Mouse (Mus musculus) T-helper 17 cell (primary cell): ENCODE results near the gene Magea1.

Experiments used
- in situ Hi-C, 2 experiments: fragments of 300-600 bp; cut with MboI, MseI; formaldehyde crosslinking; loops; 1 replicate in 1 of 2; 2 replicates in 1 of 2; pipeline ENCODE4 v1.15.1; 2025; ENCODE audit warnings: high pct_unique_total_duplicates in 2 of 2

The Magea1 gene

DNA sequence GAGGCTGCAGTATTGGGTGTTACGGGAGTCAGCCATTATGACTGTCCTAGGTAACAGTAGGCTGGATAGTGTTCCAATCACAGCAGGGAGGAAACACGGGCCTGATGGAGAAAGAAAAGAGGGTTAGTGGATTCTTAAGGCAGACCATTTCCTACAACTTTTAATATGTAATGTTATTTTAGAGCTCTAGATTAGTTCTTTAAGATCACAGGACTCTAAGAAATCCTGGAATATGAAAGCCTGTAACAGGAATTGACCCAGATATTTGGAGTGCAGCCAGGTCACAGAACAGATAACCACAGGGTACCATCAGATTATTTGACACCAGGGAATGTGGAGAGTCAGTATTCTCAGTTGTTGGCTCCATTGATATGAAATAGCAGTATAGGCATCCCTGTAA is at the start of gene Magea1:
Gene Magea1 (minus strand): TSS at position 101 of the 400 bp plus-strand sequence.
- in situ Hi-C loops = loop anchor here (5.0 kb wide), 1 partner anchor 57 kb away; no protein-coding TSS in a partner anchor

DNA sequence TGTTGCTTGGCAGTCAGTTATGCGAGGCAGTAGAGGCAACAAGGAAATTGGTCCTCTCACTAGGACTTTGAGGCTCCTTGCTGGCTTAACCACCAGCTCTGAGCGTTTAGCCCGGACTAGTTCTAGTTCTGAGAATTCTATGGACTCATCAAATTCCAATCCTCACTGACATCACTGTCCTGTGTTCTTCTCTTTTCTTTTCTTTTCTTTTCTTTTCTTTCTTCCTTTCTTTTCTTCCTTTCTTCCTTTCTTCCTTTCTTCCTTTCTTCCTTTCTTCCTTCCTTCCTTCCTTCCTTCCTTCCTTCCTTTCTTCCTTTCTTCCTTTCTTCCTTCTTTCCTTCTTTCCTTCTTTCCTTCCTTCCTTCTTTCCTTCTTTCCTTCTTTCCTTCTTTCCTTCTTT is 38.7 kb upstream of the Magea1 start, which contains the start of gene Cldn34b2:
Gene Cldn34b2 (minus strand): TSS at position 101 of the 400 bp plus-strand sequence.
- in situ Hi-C loops = loop anchor here in 1 of 2 experiments (5.0 to 25.0 kb wide), 2 partner anchors 184 to 241 kb away; no protein-coding TSS in a partner anchor

DNA sequence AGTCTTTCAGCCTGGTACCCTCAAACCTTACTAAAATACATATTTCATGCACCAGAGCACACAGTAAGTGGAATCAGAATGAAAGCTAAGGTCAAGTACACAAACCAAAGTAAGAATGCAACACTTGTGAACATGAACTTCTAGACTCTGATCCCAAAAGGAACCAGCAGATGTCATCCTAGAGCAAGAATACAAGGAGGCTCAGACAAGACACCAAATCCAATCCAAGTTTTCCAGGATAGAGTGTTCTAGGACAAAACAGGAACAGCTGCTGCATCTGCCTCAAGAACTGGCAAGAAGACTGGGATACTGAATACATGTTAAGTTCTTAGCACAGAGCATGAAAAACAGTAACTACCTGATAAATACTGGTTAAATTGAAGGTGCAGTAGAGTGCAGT is 8.4 kb upstream of the Magea1 start:
- in situ Hi-C loops = loop anchor here in 1 of 2 experiments (5.0 kb wide), 1 partner anchor 49 kb away; no protein-coding TSS in a partner anchor

DNA sequence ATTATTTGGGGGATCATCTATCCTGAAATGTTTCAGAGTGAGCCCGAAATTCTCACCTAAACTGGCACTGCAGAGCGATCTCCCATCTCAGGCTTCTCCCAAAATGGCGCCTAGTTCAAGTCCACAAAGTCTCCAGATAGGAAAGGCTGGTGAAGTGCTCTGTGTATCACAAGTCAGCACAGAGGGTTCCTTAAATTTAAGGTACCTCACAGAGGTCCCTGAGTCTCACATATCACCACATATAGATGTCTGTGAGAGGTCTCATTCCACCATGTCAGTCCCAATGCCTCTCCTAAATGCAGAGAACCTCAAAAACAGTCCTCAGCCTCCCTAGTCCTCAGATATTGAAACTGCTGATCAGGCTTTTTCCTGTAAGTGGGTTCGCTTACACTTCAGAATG is 4.0 kb upstream of the Magea1 start, which contains the start of gene Magea2:
Gene Magea2 (minus strand): TSS at position 101 of the 400 bp plus-strand sequence.
- in situ Hi-C loops = loop anchor here (5.0 kb wide), 1 partner anchor 61 kb away; no protein-coding TSS in a partner anchor

DNA sequence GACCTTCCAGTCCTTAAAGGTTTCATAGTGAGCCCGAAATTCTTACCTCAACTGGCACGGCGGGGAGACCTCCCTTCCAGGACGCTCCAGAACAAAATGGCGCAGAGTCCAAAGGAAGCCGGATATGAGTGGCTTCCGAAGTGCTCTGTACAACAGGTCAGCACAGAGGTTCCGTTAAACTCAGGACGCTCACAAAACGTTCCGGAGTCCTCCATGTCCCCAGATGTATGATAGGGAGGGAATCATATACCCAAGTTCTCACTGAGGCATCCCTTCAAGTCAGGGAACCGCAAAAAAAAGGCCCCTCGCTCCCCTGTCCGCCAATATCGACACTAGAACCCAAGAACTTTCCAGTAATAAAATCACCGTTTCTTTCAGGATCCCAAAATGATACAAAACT is 26.5 kb downstream of the Magea1 start, which contains the start of gene Magea5:
Gene Magea5 (minus strand): TSS at position 101 of the 400 bp plus-strand sequence.
- in situ Hi-C loops = loop anchor here in 1 of 2 experiments (5.0 kb wide), 1 partner anchor 66 kb away; the partner anchor contains the start of gene Magea8
